Mouse (Mus musculus) brown adipose tissue, adult 24 weeks (tissue): ENCODE measurements at regions not wholly inside any gene's neighbourhood (a gene's known extent, or its start where the extent isn't known, plus 50 kb on each side); places are given as distances from the start of the nearest gene placed in this dataset.

Experiments
- H3K27ac ChIP-seq: fragments of 200-500 bp; replicated peaks from 2 replicates; pipeline ENCODE4 v1.5.1; 2012; ENCODE audit warnings: low read depth, mild to moderate bottlenecking, low read length
- H3K4me1 ChIP-seq: fragments of 200-500 bp; 2 replicates; pipeline ENCODE4 v1.6.1; 2012; ENCODE audit warnings: low read length, mixed read lengths; ENCODE audit not compliant: control insufficient read depth, insufficient read depth, insufficient read length
- H3K4me3 ChIP-seq: fragments of 200-500 bp; 2 replicates; pipeline ENCODE4 v1.5.1; 2012; ENCODE audit warnings: low read depth, mild to moderate bottlenecking, low read length, moderate library complexity; ENCODE audit not compliant: insufficient read depth

GRCm38 (mm10) chr2:92691438-92691837 is 91.9 kb downstream of the Chst1 start:
- H3K4me3 ChIP-seq: no peak overlapping the region
- no peaks in the 10 kb centered on the region for H3K4me1 ChIP-seq
- H3K27ac ChIP-seq: no peak overlapping the region

DNA sequence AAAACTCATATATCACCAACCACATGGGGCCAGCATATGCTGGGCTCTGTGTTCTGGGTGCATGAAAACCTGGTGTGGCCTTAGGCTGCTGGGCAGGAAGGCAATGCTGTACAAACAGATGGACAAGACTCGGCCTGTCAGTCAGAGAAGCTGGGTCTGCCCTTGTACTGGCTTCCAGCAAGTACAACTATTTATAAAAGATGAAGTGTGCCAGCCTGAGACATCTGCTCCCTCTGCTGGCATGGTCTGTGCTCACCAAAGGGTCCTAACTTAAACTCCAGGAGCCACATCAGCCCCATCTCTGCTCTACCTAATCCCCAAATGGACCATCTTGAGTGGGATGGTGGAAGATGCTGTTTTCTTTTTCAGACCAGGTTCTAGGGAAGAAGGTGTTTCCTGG is 93.1 kb downstream of the Chst1 start:
- H3K4me1 ChIP-seq: no peaks in the 10 kb centered on the region
- H3K27ac ChIP-seq: no peak overlapping the region
- no peak overlapping the region for H3K4me3 ChIP-seq

DNA sequence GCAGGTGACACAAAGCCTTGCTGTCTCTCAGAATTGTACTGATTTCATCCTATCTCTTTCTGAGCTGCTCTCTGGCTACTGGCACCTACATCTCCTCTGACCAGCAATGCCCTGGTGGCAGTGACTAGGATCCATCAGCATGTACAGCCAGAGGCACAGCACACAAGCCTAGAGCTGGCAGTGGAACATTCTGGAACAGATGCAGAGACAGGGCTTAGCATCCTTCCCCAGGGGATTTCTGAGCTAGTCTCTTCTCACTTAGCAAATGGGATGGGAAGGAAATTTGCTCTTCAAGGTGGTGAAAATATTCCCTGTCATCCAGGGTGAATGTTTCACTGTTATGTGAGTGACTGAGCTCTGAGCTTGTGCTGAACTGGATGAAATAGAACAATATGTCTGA is 93.5 kb downstream of the Chst1 start:
- Histone ChIP-seq H3K27ac (no peak overlapping the region), H3K4me1 (no peaks in the 10 kb centered on the region), H3K4me3 (no peak overlapping the region)

DNA sequence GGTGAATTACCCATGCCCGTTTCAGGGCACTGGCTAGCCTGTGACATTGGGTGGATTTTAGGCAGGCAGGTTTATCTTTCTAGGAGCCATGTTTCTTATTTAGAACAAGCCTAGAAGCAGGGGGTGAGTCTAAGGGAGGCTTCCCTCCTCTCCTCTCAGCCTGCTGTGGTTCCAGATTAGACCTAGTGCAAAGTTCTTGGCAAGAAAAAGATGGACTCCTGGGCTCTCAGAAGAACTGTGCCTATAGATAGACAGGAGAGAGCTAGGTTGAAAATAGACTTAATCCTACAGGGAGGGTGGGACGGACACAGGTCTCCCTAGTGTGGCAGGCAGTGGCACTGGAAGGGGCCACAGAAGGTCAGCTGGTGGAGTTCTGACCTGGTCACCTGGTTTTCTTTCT is 95.3 kb downstream of the Chst1 start:
- H3K4me3 ChIP-seq: no peak overlapping the region
- H3K27ac ChIP-seq: no peak overlapping the region
- H3K4me1 ChIP-seq: no peaks in the 10 kb centered on the region

DNA sequence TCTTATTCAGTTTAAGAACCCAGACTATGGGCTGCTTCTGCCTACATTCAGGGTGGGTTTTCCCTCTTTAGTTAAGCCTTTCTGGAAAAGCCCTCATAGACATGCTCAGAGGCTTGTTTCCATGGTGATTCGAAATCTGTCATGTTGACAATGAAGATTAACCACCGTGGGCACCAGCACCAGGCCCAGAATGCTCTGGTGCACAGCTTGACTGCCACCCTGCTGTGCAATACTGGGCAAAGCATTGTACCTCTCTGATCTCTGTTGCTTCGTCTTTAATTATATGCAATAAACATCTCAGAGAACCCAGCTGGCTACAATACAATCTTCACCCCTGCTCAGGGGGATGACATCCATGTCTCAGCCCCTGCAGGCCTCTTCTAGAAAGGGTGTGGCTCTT is 96.4 kb downstream of the Chst1 start:
- Histone ChIP-seq H3K27ac (no peak overlapping the region), H3K4me1 (no peaks in the 10 kb centered on the region)

GRCm38 (mm10) chr2:92697721-92698120 is 98.2 kb downstream of the Chst1 start:
- Histone ChIP-seq H3K4me3 (no peak overlapping the region), H3K4me1 (no peaks in the 10 kb centered on the region), H3K27ac (no peak overlapping the region)

More for the DNA sequence above, 96.4 kb downstream of the Chst1 start:
- H3K4me3 ChIP-seq: no peak overlapping the region

GRCm38 (mm10) chr2:92699360-92699759 is 99.9 kb downstream of the Chst1 start:
- Histone ChIP-seq H3K4me1 (no peaks in the 10 kb centered on the region), H3K4me3 (no peak overlapping the region), H3K27ac (no peak overlapping the region)

DNA sequence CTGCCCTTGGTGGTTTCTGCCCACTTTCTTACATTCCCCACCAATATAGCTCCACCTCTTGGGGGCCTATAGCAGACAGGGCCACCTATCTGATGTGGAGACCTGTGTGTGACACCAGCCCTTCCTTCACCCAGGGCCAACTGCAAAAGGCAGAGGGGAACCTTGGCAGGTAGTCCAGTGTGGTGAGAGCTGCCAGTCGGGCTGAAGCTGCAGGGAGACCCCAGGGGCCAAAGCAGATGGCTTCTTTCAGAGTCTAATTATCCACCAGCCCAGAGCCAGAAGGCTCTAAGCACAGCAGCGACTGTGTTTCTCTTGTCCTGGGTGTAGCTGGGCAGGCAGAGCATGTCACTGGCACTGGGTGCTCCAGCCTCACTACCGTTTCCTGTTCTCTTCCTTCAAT is 104.5 kb downstream of the Chst1 start:
- no peak overlapping the region for H3K4me3 ChIP-seq
- no peak overlapping the region for H3K27ac ChIP-seq
- no peaks in the 10 kb centered on the region for H3K4me1 ChIP-seq

GRCm38 (mm10) chr2:92709668-92710067 is 110.2 kb downstream of the Chst1 start:
- Histone ChIP-seq H3K4me1 (no peaks in the 10 kb centered on the region), H3K27ac (no peak overlapping the region), H3K4me3 (no peak overlapping the region)

- Histone ChIP-seq H3K4me1 (no peaks in the 10 kb centered on the region), H3K27ac (no peak overlapping the region), H3K4me3 (no peak overlapping the region)
These were observed 111.7 kb downstream of the Chst1 start for GRCm38 (mm10) chr2:92711122-92711777.

DNA sequence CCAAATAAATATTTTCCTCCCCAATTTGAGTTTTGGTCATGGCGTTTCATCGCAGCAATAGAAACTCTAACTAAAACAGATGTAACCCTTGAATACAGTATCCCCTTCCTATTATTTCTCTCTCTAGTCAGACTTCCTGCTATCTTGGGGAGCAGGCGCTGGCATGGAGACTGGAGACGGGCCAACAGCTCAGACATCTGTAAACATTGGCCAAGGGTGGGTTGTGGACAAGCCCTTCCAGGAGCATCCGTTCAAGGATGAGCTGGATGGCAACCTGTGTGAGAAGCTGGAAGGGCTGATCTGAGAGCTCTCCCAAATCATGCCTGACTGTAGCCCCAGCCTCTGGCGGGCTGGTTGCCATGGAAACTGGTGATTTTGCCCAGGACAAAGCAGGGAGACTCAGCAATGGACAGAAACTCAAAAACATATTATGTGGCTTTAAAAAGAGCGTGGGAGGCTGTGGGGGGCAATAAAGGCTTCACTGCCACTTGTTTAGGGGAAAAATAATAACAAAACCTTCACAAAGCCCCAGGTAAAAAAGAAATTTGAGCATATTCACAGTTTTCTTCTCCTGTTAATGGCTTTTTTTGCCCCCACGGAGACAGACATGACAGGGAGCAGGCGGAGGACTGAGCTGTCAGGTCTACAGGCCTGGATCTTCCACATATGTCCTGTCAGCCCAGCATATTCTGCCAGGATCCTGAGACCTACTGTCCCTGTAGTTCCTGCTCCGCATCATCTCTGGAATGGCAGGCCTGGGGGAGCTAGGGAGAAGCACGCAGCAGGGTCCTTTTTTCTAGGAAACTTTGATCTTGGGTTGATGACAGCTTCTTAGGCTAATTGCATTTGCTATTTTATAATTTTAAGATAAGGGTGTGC is 113.0 kb downstream of the Chst1 start:
- H3K4me1 ChIP-seq: no peaks in the 10 kb centered on the region
- H3K4me3 ChIP-seq: no peak overlapping the region
- no peak overlapping the region for H3K27ac ChIP-seq

GRCm38 (mm10) chr2:92717706-92718105 is 118.2 kb downstream of the Chst1 start:
- Histone ChIP-seq H3K27ac (no peak overlapping the region), H3K4me1 (no peaks in the 10 kb centered on the region)

DNA sequence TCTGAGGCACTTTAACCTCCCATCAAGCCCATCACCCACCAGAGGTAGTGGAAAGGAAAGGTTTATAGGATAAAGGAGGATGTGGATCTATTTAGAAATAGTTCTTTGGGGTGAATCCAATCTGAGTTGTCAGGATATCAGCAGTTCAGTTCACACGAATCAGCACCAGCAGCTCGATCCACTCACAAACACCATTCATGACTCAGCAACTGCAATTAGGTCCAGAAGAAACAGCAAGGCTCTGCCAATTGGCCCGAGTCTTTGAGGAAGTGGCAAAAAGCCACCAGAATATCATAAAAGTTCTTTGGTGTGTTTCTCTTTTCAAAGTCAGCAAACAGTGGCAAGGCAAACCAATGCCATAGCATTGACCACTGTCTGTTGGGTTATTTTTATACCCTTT is 122.4 kb downstream of the Chst1 start:
- Histone ChIP-seq H3K27ac (no peak overlapping the region), H3K4me3 (no peak overlapping the region), H3K4me1 (peaks cover 3% of the 10 kb centered on the region; the same call in 1 of the 2 replicates)

More at GRCm38 (mm10) chr2:92717706-92718105, 118.2 kb downstream of the Chst1 start:
- no peak overlapping the region for H3K4me3 ChIP-seq

GRCm38 (mm10) chr2:92723618-92724263 is 124.2 kb downstream of the Chst1 start:
- peaks cover 3% of the 10 kb centered on the region; the same call in 1 of the 2 replicates for H3K4me1 ChIP-seq
- no peak overlapping the region for H3K4me3 ChIP-seq
- H3K27ac ChIP-seq: no peak overlapping the region

GRCm38 (mm10) chr2:92726640-92727039 is 127.1 kb downstream of the Chst1 start:
- Histone ChIP-seq H3K27ac (no peak overlapping the region), H3K4me3 (no peak overlapping the region), H3K4me1 (peaks cover 3% of the 10 kb centered on the region; the same call in 1 of the 2 replicates)
